Mouse (Mus musculus) 416B (cell line): ENCODE measurements at regions not wholly inside any gene's neighbourhood (a gene's known extent, or its start where the extent isn't known, plus 50 kb on each side); places are given as distances from the start of the nearest gene placed in this dataset.
A peak's percentile ranks its signal among the peaks of the same experiment; 100 is the strongest.

Source experiments
- DNase-seq: peaks from one replicate; pipeline ENCODE4 v3.0.0; 2011; ENCODE audit warnings: low read depth

- DNase-seq, result peak; percentile 25
These were observed 89.6 kb upstream of the Ssbp2 start for GRCm38 (mm10) chr13:91370441-91370840.

DNA sequence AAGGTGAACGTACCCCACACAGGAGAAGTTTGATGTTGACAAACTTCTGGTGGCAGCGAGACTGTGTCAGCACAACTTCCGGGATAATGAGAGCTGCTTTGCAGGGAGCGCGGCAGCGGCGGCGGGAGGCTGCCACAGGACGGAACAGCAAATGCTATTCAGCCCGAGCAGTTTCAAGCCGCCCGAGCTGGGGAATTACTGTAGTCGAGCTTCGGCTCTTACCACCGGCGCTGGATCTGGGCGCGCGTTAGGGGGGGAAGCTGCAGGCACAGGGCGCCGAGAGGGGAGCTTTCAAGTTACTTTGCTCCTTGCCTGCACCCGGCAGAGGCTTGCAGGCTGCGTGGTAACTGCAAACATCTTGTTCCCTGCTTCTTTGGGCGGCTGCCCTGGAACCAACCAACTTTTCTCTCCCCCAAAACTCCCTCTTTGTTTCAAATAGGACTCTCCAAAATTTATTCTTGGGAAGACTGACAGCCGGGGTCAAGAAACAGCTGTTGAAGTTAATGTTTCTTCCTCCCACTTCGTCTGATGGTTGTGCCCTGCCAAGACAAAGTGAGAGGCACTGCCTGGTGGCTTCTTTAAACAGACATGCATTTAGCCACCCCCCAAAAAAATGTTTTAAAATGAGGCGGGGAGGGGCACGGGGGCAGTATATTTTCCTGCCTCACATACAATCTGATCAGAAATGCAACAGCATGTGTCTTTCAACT lies 89.0 kb upstream of the Ssbp2 start:
- peak; percentile 92 for DNase-seq

GRCm38 (mm10) chr13:91371596-91371987 lies 88.5 kb upstream of the Ssbp2 start:
- DNase-seq, result no peak

DNA sequence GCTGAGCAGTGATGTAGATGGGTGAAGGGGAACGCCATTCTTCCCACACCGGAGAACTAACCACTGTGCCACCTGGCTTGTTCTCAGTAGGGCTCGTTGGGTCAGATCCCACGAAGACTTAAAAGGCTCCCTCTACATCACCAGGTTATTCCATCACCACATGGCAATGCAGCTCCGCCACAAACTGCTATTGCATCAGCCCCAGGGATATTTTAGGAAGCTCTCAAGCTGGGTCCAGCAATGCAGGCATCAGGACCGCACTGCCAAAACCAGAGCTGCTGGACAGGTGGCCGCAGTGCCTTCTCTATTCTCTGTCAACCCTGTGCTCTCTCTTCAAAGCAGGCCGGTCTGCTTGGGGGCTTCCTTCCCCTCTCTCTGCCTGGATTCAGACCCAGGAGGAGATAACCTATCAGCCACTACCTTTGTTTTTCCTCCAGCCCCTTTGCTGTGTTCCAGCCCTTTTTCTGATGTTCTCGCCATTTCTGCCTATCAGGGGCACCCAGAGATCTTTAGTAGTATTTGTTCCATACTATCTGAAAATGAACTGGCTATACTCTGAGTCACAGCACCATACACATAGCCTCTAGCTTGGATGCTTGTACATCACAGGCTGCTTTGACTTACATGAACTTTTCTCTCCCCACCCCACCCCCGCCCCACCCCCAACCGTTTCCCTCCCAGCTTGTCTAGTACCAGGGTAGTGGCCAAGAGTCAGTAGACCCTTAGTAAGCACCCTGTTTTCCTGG lies 87.8 kb upstream of the Ssbp2 start:
- no peak for DNase-seq

GRCm38 (mm10) chr13:91374141-91374540 lies 85.9 kb upstream of the Ssbp2 start:
- no peak for DNase-seq

GRCm38 (mm10) chr13:91376556-91376955 lies 83.5 kb upstream of the Ssbp2 start:
- DNase-seq, result no peak

DNA sequence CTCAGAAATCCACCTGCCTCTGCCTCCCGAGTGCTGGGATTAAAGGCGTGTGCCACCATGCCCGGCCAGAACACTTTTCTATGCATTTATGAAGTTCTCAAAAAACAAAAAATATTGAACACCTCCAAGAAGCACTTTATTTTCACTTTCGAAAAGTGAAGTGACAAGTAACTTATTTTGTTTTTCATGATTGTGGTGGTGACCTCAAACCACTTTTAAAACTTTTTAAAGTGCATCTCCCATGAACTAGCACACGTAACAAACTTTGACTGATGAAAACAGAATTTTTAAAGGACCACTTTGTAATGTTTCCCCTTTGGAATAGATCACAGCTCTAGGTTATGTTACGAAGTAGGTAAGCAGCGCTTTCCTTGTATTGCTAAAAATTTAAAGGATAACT lies 82.7 kb upstream of the Ssbp2 start:
- no peak for DNase-seq

GRCm38 (mm10) chr13:91377972-91378371 lies 82.1 kb upstream of the Ssbp2 start:
- no peak for DNase-seq

DNA sequence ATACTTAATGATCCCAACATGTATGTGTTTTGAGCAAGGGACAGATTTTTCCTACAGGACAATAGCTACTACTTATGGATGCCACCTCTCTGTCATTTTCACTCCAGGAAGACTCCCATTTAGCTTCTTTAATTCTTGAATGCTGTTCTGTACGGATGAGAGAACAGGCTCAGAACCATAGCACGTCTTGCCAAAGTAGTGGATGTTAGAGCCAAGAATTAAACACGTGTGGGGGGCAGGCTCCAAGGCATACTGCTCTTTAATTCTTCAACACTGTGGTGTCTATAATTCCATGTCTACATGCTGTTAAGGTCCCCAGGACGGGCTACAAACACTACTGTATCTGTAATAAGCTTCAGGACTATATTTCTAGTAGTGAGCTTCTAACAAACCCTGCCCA lies 74.7 kb upstream of the Ssbp2 start:
- DNase-seq, result no peak

GRCm38 (mm10) chr13:91387913-91388312 lies 72.2 kb upstream of the Ssbp2 start:
- DNase-seq, result no peak

- DNase-seq, result no peak
These were observed 56.5 kb upstream of the Ssbp2 start for GRCm38 (mm10) chr13:91403632-91404031.

DNA sequence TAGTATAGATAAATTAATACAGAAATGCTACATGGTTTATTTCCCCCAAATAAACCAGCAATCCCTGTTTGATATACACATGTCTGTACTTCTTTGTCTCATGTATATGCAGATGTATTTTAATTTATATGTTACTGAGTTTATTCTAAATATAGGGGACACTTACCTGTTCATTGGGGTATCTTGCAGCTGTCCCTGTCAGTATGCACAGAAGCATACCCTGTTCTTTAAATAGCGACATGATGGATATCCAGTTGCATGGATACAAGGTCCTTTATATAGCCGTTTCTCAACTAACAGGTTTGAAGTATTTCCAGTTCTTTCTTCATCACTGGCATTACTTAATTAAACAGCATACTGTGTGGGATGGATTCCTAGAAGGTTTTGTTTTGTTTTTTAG lies 55.1 kb upstream of the Ssbp2 start:
- DNase-seq, result no peak

- DNase-seq, result no peak
These were observed 50.0 kb upstream of the Ssbp2 start for GRCm38 (mm10) chr13:91410116-91410515.
